Comparison of ENCODE assay signal across 27 mouse cellular contexts in the genomic region with DNA sequence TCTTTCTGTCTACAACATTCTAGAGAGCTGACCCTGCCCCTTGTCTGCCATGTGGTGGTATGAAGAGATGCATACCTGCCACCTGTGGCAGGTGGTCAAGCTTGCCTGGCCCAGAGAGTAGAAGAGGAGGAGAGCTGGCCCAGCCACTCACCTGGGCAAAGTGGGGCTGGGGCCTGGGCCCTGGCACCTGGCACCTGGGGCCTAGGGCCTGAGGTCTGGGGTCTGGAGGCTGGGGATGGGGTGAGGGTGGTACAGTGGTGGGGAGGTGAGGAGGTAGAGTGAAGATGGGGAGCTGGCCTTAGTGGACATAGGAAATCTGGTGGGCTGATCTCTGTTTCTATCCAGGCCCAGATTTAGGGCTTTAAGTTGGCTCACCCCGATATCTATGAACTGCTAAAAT.
DNase-seq lines count a peak whose midpoint lies in the region; ATAC-seq and TF ChIP-seq lines count a peak whose summit lies in the region.
"Had no signal": no experiment of that assay in that cellular context is flagged by ENCODE, and none has a peak within 500 bp of the region (broad histone marks: within the 10 kb centered on the region; RNA-seq: fewer than 3 reads in every experiment).

No protein-coding gene starts in this region.

- no peak for TF ChIP-seq CTCF in kidney, postnatal 0 days (IDR thresholded peaks at IDR 0.05; ENCODE audit: low read depth)

- H3K9me3 ChIP-seq in hindbrain, embryonic 12.5 days (replicated peaks), result no peaks in the 10 kb centered on the region
- H3K9me3 ChIP-seq in hindbrain, embryonic 16.5 days (ENCODE audit: control insufficient read depth, low read length), result no peaks in the 10 kb centered on the region
- no peaks in the 10 kb centered on the region for H3K9me3 ChIP-seq in kidney, postnatal 0 days (replicated peaks; ENCODE audit: low read length)
- no peaks in the 10 kb centered on the region for H3K9me3 ChIP-seq in midbrain, embryonic 13.5 days
- H3K9me3 ChIP-seq in midbrain, embryonic 14.5 days (ENCODE audit: control insufficient read depth, low read length), result no peaks in the 10 kb centered on the region
- H3K9me3 ChIP-seq: embryonic facial prominence, embryonic 12.5 days; forebrain, embryonic 10.5 days; forebrain, embryonic 13.5 days; heart, embryonic 12.5 days; heart, embryonic 15.5 days; intestine, embryonic 15.5 days had no signal

- no peak overlapping the region for H3K4me2 ChIP-seq in hindbrain, embryonic 12.5 days (replicated peaks)
- H3K4me2 ChIP-seq in hindbrain, embryonic 16.5 days (ENCODE audit: low read length), result no peak overlapping the region
- no peak overlapping the region for H3K4me2 ChIP-seq in kidney, postnatal 0 days (ENCODE audit: low read length)
- H3K4me2 ChIP-seq in midbrain, embryonic 13.5 days (replicated peaks), result no peak overlapping the region
- H3K4me2 ChIP-seq in midbrain, embryonic 14.5 days (ENCODE audit: low read length), result no peak overlapping the region
- H3K4me2 ChIP-seq: embryonic facial prominence, embryonic 12.5 days; forebrain, embryonic 13.5 days; heart, embryonic 12.5 days; heart, embryonic 15.5 days; intestine, embryonic 15.5 days had no signal

- H3K4me3 ChIP-seq in hindbrain, embryonic 12.5 days, result no peak overlapping the region
- H3K4me3 ChIP-seq in hindbrain, embryonic 16.5 days (ENCODE audit: low read length), result no peak overlapping the region
- no peak overlapping the region for H3K4me3 ChIP-seq in kidney, postnatal 0 days (replicated peaks; ENCODE audit: low read depth, low read length)
- H3K4me3 ChIP-seq in midbrain, embryonic 13.5 days (replicated peaks), result no peak overlapping the region
- H3K4me3 ChIP-seq in midbrain, embryonic 14.5 days (replicated peaks; ENCODE audit: low read depth, low read length), result no peak overlapping the region
- H3K4me3 ChIP-seq: embryonic facial prominence, embryonic 12.5 days; forebrain, embryonic 10.5 days; forebrain, embryonic 13.5 days; heart, embryonic 12.5 days; heart, embryonic 15.5 days; intestine, embryonic 15.5 days had no signal

- no peak overlapping the region for H3K27ac ChIP-seq in hindbrain, embryonic 12.5 days
- no peak overlapping the region for H3K27ac ChIP-seq in hindbrain, embryonic 16.5 days (ENCODE audit: low read depth, low read length)
- H3K27ac ChIP-seq in kidney, postnatal 0 days, result no peak overlapping the region
- H3K27ac ChIP-seq in midbrain, embryonic 13.5 days, result no peak overlapping the region
- no peak overlapping the region for H3K27ac ChIP-seq in midbrain, embryonic 14.5 days (replicated peaks; ENCODE audit: low read depth, low read length)
- H3K27ac ChIP-seq: embryonic facial prominence, embryonic 12.5 days; forebrain, embryonic 10.5 days; forebrain, embryonic 13.5 days; heart, embryonic 15.5 days; intestine, embryonic 15.5 days had no signal

- H3K4me1 ChIP-seq in hindbrain, embryonic 12.5 days, result no peaks in the 10 kb centered on the region
- H3K4me1 ChIP-seq in hindbrain, embryonic 16.5 days (ENCODE audit: control insufficient read depth, insufficient read depth, low read depth, low read length), result no peaks in the 10 kb centered on the region
- no peaks in the 10 kb centered on the region for H3K4me1 ChIP-seq in kidney, postnatal 0 days (replicated peaks; ENCODE audit: insufficient read depth, low read length)
- H3K4me1 ChIP-seq in midbrain, embryonic 13.5 days (replicated peaks), result peaks cover 3% of the 10 kb centered on the region; the same call in 1 of the 2 replicates
- no peaks in the 10 kb centered on the region for H3K4me1 ChIP-seq in midbrain, embryonic 14.5 days (ENCODE audit: control insufficient read depth, insufficient read depth, low read length)
- H3K4me1 ChIP-seq: embryonic facial prominence, embryonic 12.5 days; forebrain, embryonic 10.5 days; forebrain, embryonic 13.5 days; heart, embryonic 12.5 days; heart, embryonic 15.5 days; intestine, embryonic 15.5 days had no signal

- DNase-seq in kidney, postnatal 0 days (ENCODE audit: low spot score), result no peak
- DNase-seq in kidney, postnatal 10 days, result no peak
- no peak for DNase-seq in midbrain, embryonic 14.5 days
- DNase-seq: adrenal gland, adult 8-10 months; adrenal gland, postnatal 25 days; cerebellum, adult 11-12 months; cerebellum, adult 8-10 months; cerebellum, postnatal 10 days; cerebellum, postnatal 36 days; embryo, embryonic 11 days; gastrocnemius, postnatal 10 days; gastrocnemius, postnatal 36 days; heart, postnatal 10 days; heart, postnatal 36 days; kidney, adult 11 months had no signal

- ATAC-seq in hindbrain, embryonic 12.5 days (ENCODE audit: low FRiP score), result 0 out of 2 replicates have a peak, but pooled peaks have one; percentile 52
- no peak for ATAC-seq in hindbrain, embryonic 16.5 days
- ATAC-seq in kidney, postnatal 0 days (replicated peaks; ENCODE audit: low FRiP score, low read depth), result 0 out of 2 replicates have a peak, but pooled peaks have one; percentile 13
- ATAC-seq in midbrain, embryonic 13.5 days, result peak; percentile 58; the same call in 1 of the 2 replicates
- no peak for ATAC-seq in midbrain, embryonic 14.5 days (ENCODE audit: low FRiP score, low TSS enrichment)
- no peak for ATAC-seq in CD4-positive, CD25-positive, alpha-beta regulatory T cell, adult 4 months
- ATAC-seq: activated CD4-positive, CD25-positive, alpha-beta regulatory T cell, adult 4 months; forebrain, embryonic 13.5 days; forebrain, embryonic 16.5 days; intestine, embryonic 15.5 days had no signal

- 93% methylated on average over 1 of the region's 1 CpGs for WGBS in hindbrain, embryonic 12.5 days
- 92% methylated on average over 1 of the region's 1 CpGs for WGBS in hindbrain, embryonic 16.5 days
- 93% methylated on average over 1 of the region's 1 CpGs for WGBS in kidney, postnatal 0 days
- 88% methylated on average over 1 of the region's 1 CpGs for WGBS in midbrain, embryonic 13.5 days
- 86% methylated on average over 1 of the region's 1 CpGs for WGBS in midbrain, embryonic 14.5 days

- no peak overlapping the region for H3K9ac ChIP-seq in hindbrain, embryonic 12.5 days
- no peak overlapping the region for H3K9ac ChIP-seq in hindbrain, embryonic 16.5 days (ENCODE audit: low read depth, low read length)
- H3K9ac ChIP-seq in kidney, postnatal 0 days (ENCODE audit: low read depth, low read length), result no peak overlapping the region
- H3K9ac ChIP-seq in midbrain, embryonic 13.5 days (replicated peaks), result no peak overlapping the region
- H3K9ac ChIP-seq in midbrain, embryonic 14.5 days (replicated peaks; ENCODE audit: low read length), result no peak overlapping the region
- H3K9ac ChIP-seq: embryonic facial prominence, embryonic 12.5 days; forebrain, embryonic 13.5 days; heart, embryonic 12.5 days; heart, embryonic 15.5 days; intestine, embryonic 15.5 days had no signal

- no peaks in the 10 kb centered on the region for H3K27me3 ChIP-seq in hindbrain, embryonic 12.5 days
- H3K27me3 ChIP-seq in hindbrain, embryonic 16.5 days (replicated peaks; ENCODE audit: control insufficient read depth, insufficient read depth, low read length), result no peaks in the 10 kb centered on the region
- H3K27me3 ChIP-seq in kidney, postnatal 0 days (ENCODE audit: insufficient read depth, low read length), result no peaks in the 10 kb centered on the region
- no peaks in the 10 kb centered on the region for H3K27me3 ChIP-seq in midbrain, embryonic 13.5 days
- H3K27me3 ChIP-seq in midbrain, embryonic 14.5 days (ENCODE audit: control insufficient read depth, insufficient read depth, low read length), result no peaks in the 10 kb centered on the region
- H3K27me3 ChIP-seq: embryonic facial prominence, embryonic 12.5 days; forebrain, embryonic 13.5 days; heart, embryonic 12.5 days; heart, embryonic 15.5 days; intestine, embryonic 15.5 days had no signal

- H3K36me3 ChIP-seq in hindbrain, embryonic 12.5 days, result no peaks in the 10 kb centered on the region
- no peaks in the 10 kb centered on the region for H3K36me3 ChIP-seq in hindbrain, embryonic 16.5 days (ENCODE audit: control insufficient read depth, insufficient read depth, low read length)
- no peaks in the 10 kb centered on the region for H3K36me3 ChIP-seq in kidney, postnatal 0 days (ENCODE audit: insufficient read depth, low read length)
- H3K36me3 ChIP-seq in midbrain, embryonic 13.5 days, result no peaks in the 10 kb centered on the region
- H3K36me3 ChIP-seq in midbrain, embryonic 14.5 days (ENCODE audit: control insufficient read depth, insufficient read depth, low read length), result no peaks in the 10 kb centered on the region
- H3K36me3 ChIP-seq: embryonic facial prominence, embryonic 12.5 days; forebrain, embryonic 10.5 days; heart, embryonic 12.5 days; heart, embryonic 15.5 days; intestine, embryonic 15.5 days had no signal

Comparison
In these comparisons a context has a peak if more than half of its experiments do, and no peak if none do; other contexts are left out.
1. ATAC-seq: peak in hindbrain, embryonic 12.5 days (single experiment), kidney, postnatal 0 days (single experiment) and midbrain, embryonic 13.5 days (single experiment); none in hindbrain, embryonic 16.5 days (single experiment), midbrain, embryonic 14.5 days (single experiment) and CD4-positive, CD25-positive, alpha-beta regulatory T cell, adult 4 months (single experiment).